Mouse (Mus musculus) liver, adult 2 months (tissue): Measurements from ENCODE around the gene 4930402F06Rik. TPM values are rescaled to one million over a fixed set of nuclear protein-coding genes. Genes with fewer than 3 reads are reported as not detected.

Experiments
- DNase-seq: peaks from one replicate; pipeline ENCODE4 v3.0.0-alpha.2; 2011; ENCODE audit warnings: low read depth, low spot score; ENCODE audit errors: extremely low read depth
- H3K27ac ChIP-seq: fragments of 200-500 bp; replicated peaks from 2 replicates; pipeline ENCODE4 v1.5.1; 2012; ENCODE audit warnings: low read depth, mild to moderate bottlenecking, control low read depth, inconsistent platforms, low read length; ENCODE audit not compliant: insufficient read depth
- H3K27me3 ChIP-seq: fragments of 200-500 bp; 2 replicates; pipeline ENCODE4 v1.6.1; 2012; ENCODE audit warnings: mild to moderate bottlenecking, moderate library complexity, low read length, inconsistent platforms; ENCODE audit not compliant: control insufficient read depth, insufficient read depth
- H3K36me3 ChIP-seq: fragments of 200-500 bp; 2 replicates; pipeline ENCODE4 v1.6.1; 2012; ENCODE audit warnings: low read length, inconsistent platforms; ENCODE audit not compliant: control insufficient read depth, insufficient read depth
- H3K4me1 ChIP-seq: fragments of 200-500 bp; 2 replicates; pipeline ENCODE4 v1.6.1; 2011; ENCODE audit warnings: low read length; ENCODE audit not compliant: control insufficient read depth, insufficient read depth
- H3K4me3 ChIP-seq: fragments of 200-500 bp; 2 replicates; pipeline ENCODE4 v1.5.1; 2011; ENCODE audit warnings: low read depth, mild to moderate bottlenecking, control low read depth, low read length, moderate library complexity; ENCODE audit not compliant: insufficient read depth
- H3K79me2 ChIP-seq: fragments of 200-500 bp; 2 replicates; pipeline ENCODE4 v1.6.1; 2012; ENCODE audit warnings: inconsistent platforms, mild to moderate bottlenecking, low read length, moderate library complexity; ENCODE audit not compliant: control insufficient read depth, insufficient read depth
- H3K9ac ChIP-seq: fragments of 200-500 bp; 2 replicates; pipeline ENCODE4 v1.6.1; 2012; ENCODE audit warnings: low read depth, mild to moderate bottlenecking, control low read depth, inconsistent platforms, low read length
- CTCF ChIP-seq: fragments of 200-500 bp; IDR thresholded peaks from 2 replicates; pipeline ENCODE4 v1.5.1; 2011; ENCODE audit warnings: low read depth, low read length, control low read depth
- POLR2A ChIP-seq: fragments of 200-500 bp; IDR thresholded peaks from 2 replicates; pipeline ENCODE4 v1.6.1; 2011; ENCODE audit warnings: low read length, control low read depth; ENCODE audit not compliant: insufficient read depth; ENCODE audit errors: extremely low read depth
- WGBS: fragments of 180-500 bp; shearing (Covaris S2); methylation state at CpG from one replicate; pipeline ENCODE4 v1.1.7; 2018; 5-methylcytosine and 5-hydroxymethylcytosine counted together
- polyA plus RNA-seq: library from polyadenylated mRNA; depleted of rRNA; stranded (reverse); fragments of >200 nt; gene quantifications from 2 replicates; pipeline ENCODE4 v1.2.3, GENCODE M21; 2012
- total RNA-seq: library from RNA; depleted of rRNA; stranded (reverse); fragments of >200 nt; gene quantifications from 2 replicates; pipeline ENCODE4 v1.2.3, GENCODE M21; 2014

Gene 4930402F06Rik
- total and polyA plus RNA-seq, 2 experiments: not detected

DNA sequence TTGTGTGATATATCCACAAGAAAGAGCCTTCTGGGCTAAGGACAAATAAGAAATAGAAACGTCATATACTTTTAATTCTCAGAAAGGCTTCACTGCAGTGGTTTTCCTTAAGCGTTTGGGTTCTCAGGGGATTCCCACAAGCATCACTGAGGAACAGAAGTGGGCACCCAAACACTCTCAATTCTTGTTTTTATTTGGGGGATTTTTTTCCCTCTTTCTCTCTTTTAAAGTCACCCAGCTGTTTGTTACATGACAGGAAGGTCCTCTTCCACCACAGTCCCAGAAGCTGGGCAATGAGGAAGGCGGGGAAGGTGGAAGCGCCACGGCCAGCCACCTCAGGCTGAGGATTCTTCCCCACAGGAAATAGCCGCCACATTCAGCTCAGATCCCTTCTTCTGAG lies 19.5 kb upstream of the 4930402F06Rik start:
- Histone ChIP-seq H3K79me2 (no peaks in the 10 kb centered on the region), H3K9ac (no peak overlapping the region), H3K4me1 (no peaks in the 10 kb centered on the region), H3K27ac (no peak overlapping the region), H3K27me3 (no peaks in the 10 kb centered on the region), H3K36me3 (no peaks in the 10 kb centered on the region; the same call in 1 of the 2 replicates), H3K4me3 (no peak overlapping the region)
- TF ChIP-seq POLR2A (no peak), CTCF (no peak)
- DNase-seq: no peak
- 82% methylated on average over 6 of the region's 6 CpGs for WGBS

DNA sequence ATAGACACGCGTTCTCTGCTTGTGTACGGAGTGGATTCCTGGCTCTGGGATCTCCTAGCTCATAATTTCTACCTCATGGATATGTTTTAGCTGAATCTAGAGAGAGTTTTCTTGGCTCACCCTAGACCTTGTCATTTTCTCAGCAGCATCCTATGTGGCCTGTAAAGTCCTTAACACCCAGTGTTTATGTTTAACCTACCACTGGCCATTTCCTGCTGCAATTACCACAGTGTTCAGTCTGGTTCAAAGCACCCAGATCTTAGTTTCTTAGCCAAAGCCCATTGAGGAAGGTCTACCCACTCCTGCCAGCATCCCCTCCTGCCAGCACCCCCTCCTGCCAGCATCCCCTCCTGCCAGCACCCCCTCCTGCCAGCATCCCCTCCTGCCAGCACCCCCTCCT lies 15.8 kb upstream of the 4930402F06Rik start:
- 84% methylated on average over 3 of the region's 3 CpGs for WGBS

DNA sequence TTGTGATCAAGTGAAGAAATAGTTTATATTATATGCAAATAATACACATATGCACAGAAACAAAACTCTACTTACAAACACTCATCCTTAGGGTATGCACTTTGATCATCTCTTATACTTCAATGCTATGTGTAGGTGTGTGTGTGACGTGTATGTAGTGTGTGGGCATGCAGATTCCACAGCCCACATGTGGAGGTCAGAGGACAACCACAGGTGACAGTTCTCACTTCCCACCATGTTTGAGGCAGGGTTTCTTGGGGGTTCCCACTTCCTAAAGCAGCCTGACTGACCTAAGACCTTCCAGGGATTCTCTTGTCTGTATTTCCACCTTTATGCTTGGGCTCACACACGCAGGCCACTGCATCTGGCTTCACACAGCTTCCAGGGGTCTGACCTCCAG lies 15.3 kb upstream of the 4930402F06Rik start:
- no peak for TF ChIP-seq CTCF
- TF ChIP-seq POLR2A: no peak
- no peaks in the 10 kb centered on the region for H3K79me2 ChIP-seq
- no peak for DNase-seq
- H3K27ac ChIP-seq: no peak overlapping the region
- no peak overlapping the region for H3K4me3 ChIP-seq
- no peaks in the 10 kb centered on the region; the same call in 1 of the 2 replicates for H3K4me1 ChIP-seq
- H3K9ac ChIP-seq: no peak overlapping the region
- no peaks in the 10 kb centered on the region for H3K27me3 ChIP-seq
- no peaks in the 10 kb centered on the region for H3K36me3 ChIP-seq
- 79% methylated on average over 2 of the region's 2 CpGs for WGBS

More for the DNA sequence above, 15.8 kb upstream of the 4930402F06Rik start:
- H3K4me1 ChIP-seq: no peaks in the 10 kb centered on the region; the same call in 1 of the 2 replicates
- H3K79me2 ChIP-seq: no peaks in the 10 kb centered on the region
- TF ChIP-seq POLR2A (no peak), CTCF (no peak)
- H3K27me3 ChIP-seq: no peaks in the 10 kb centered on the region
- no peak overlapping the region for H3K27ac ChIP-seq
- no peak overlapping the region for H3K4me3 ChIP-seq
- H3K9ac ChIP-seq: no peak overlapping the region
- DNase-seq: no peak
- no peaks in the 10 kb centered on the region for H3K36me3 ChIP-seq

DNA sequence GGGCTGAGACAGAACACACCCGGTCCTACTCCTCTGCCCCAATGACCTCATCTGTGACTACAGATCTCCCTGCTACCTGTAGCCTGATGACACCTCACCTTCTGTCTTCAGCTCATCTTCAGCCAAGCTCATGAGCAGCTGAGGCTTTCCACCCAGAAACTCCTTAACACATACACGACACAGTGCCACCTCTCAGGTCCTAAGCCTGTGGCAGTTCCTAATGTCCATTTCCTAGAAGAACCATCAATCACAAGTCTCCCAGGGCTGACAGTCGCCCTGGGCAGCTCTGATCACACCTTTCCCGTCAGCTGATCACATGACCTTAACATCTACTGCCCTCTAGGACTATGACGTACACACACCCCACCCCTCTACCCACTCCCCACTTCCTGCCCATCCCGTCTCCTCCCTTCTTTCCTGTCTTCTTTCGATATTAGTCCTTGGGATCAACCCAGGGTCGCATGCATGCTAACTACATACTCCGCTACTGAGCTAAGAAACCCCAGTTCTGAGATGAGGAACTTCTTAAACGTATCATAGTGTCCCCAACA lies 14.7 kb upstream of the 4930402F06Rik start:
- no peak overlapping the region for H3K9ac ChIP-seq
- H3K36me3 ChIP-seq: no peaks in the 10 kb centered on the region
- H3K27me3 ChIP-seq: no peaks in the 10 kb centered on the region
- WGBS: 68% methylated on average over 10 of the region's 10 CpGs
- H3K4me3 ChIP-seq: no peak overlapping the region
- H3K79me2 ChIP-seq: no peaks in the 10 kb centered on the region
- H3K4me1 ChIP-seq: no peaks in the 10 kb centered on the region; the same call in 1 of the 2 replicates
- no peak overlapping the region for H3K27ac ChIP-seq
- no peak for DNase-seq
- TF ChIP-seq CTCF: no peak

DNA sequence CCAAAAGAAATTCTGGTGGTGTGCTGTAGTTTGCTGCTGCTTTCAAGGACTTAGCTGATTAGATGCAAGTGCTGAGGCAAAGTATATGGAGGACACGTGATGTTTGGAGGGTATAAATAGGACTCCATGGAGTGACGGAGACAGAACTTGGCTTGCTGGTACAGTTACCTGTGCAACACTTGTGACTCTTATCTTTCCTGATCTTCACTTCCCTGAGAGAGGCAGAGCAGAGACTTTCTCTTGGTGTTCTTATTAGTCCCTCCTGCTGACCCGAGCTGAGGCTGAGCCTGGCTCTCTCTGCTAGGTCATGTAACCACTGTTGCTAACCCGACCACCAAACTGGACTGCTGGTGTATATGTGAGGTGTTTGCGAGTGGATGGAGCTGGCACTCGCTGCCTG lies 12.5 kb upstream of the 4930402F06Rik start:
- TF ChIP-seq CTCF (no peak), POLR2A (no peak)
- WGBS: 89% methylated on average over 6 of the region's 6 CpGs
- Histone ChIP-seq H3K27me3 (no peaks in the 10 kb centered on the region), H3K9ac (no peak overlapping the region), H3K79me2 (no peaks in the 10 kb centered on the region), H3K4me3 (no peak overlapping the region), H3K36me3 (no peaks in the 10 kb centered on the region), H3K27ac (no peak overlapping the region), H3K4me1 (no peaks in the 10 kb centered on the region; the same call in 1 of the 2 replicates)
- no peak for DNase-seq

DNA sequence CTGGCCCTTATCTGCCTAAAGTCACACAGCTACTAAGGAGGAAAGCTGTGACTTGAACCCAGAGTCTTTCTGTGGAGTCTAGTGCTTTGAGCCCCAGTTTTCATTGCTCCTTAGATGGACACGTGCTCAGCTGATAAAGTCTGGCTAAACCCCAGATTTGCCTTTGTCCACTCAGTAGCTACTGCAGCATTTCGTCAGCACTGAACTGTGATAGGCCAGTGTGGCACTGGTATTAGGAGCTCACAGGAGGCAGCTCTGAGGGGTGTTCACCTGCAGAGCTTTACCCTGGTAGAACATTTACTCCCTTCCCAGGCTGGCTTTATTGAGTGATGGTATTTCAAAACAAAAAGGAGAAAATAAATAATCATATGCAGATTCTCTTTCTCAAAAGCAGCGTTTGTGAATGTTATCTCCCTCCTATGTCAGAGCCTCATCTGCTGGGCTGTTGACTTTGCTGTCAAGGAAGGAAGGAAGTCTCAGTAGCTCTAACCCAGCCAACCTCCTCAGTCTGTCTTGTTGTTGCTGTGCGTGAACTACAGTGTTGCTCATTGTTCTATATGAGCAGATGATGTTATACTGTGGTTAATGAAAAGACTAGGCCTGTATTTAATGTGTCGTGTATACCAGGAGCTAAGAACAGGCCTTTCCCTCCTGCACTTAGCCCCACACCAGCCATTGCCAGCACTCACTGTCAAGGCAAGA lies 11.6 kb upstream of the 4930402F06Rik start:
- Histone ChIP-seq H3K4me1 (no peaks in the 10 kb centered on the region; the same call in 1 of the 2 replicates), H3K36me3 (no peaks in the 10 kb centered on the region), H3K9ac (no peak overlapping the region), H3K79me2 (no peaks in the 10 kb centered on the region), H3K27me3 (no peaks in the 10 kb centered on the region), H3K4me3 (no peak overlapping the region), H3K27ac (0 out of 2 replicates have a peak overlapping the region, but pooled peaks have one; percentile 32)
- no peak for TF ChIP-seq CTCF
- TF ChIP-seq POLR2A: no peak
- WGBS: 45% methylated on average over 5 of the region's 5 CpGs
- DNase-seq: no peak
